Mouse (Mus musculus): ENCODE measurements around the gene Clip1.

DNA sequence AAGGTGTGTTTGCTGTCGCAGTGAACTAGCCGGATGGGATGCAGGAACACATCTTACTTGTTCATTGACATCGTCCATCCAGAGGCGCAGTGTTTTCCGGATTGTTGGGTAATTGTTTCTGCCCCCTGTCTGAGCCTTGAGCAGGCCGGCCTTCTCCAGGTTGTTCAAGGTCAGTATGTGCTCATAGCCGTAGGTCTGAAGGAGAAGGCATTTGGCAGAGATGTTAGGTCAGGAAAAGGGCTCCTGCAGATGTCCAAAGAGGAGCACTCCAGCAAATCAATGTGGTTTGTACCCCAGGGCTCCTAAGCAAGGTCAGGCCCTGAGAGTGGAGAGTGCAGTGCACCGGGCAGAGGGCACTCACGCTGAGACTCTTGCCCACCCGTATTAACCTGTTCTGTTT is 150.6 kb downstream of the Clip1 start:
- TF ChIP-seq EP300 (IDR thresholded peaks at IDR 0.05; ENCODE audit: low read depth in 1 of 2, low read length in 2 of 2) (no peak), TAL1 (IDR thresholded peaks at IDR 0.05; ENCODE audit: low read length) (no peak)

All from MEL (cell line).